Mouse (Mus musculus) midbrain, embryonic 13.5 days (tissue): ENCODE results near the gene Olfr878. TPM values are rescaled to one million over a fixed set of nuclear protein-coding genes. Genes with fewer than 3 reads are reported as not detected.

Source experiments
- ATAC-seq: fragments of 200-750 bp; cut with Nextera tagmentation; 2 replicates; pipeline ENCODE4 v1.8.0; 2017; ENCODE audit warnings: mild to moderate bottlenecking, moderate TSS enrichment, moderate library complexity
- H3K27ac ChIP-seq: fragments of 300-500 bp; sonication (generic); 2 replicates; pipeline ENCODE4 v1.5.1; 2015; ENCODE audit warnings: inconsistent platforms, mild to moderate bottlenecking, moderate library complexity
- H3K27me3 ChIP-seq: fragments of 300-500 bp; sonication (generic); 2 replicates; pipeline ENCODE4 v1.6.1; 2015; ENCODE audit warnings: mild to moderate bottlenecking, inconsistent platforms
- H3K36me3 ChIP-seq: fragments of 300-500 bp; sonication (generic); 2 replicates; pipeline ENCODE4 v1.6.1; 2015; ENCODE audit warnings: mild to moderate bottlenecking, inconsistent platforms
- H3K4me1 ChIP-seq: fragments of 300-500 bp; sonication (generic); replicated peaks from 2 replicates; pipeline ENCODE4 v1.6.1; 2015; ENCODE audit warnings: inconsistent platforms
- H3K4me2 ChIP-seq: fragments of 300-500 bp; sonication (generic); replicated peaks from 2 replicates; pipeline ENCODE4 v1.6.1; 2015; ENCODE audit warnings: moderate library complexity, mild to moderate bottlenecking, inconsistent platforms
- H3K4me3 ChIP-seq: fragments of 300-500 bp; sonication (generic); replicated peaks from 2 replicates; pipeline ENCODE4 v1.5.1; 2015; ENCODE audit warnings: mild to moderate bottlenecking, inconsistent platforms
- H3K9ac ChIP-seq: fragments of 300-500 bp; sonication (generic); replicated peaks from 2 replicates; pipeline ENCODE4 v1.6.1; 2015; ENCODE audit warnings: mild to moderate bottlenecking, inconsistent platforms
- H3K9me3 ChIP-seq: fragments of 300-500 bp; sonication (generic); 2 replicates; pipeline ENCODE4 v1.6.1; 2016; ENCODE audit warnings: mild to moderate bottlenecking, inconsistent platforms
- WGBS: fragments of 180-500 bp; shearing (Covaris S2); methylation state at CpG from one replicate; pipeline ENCODE4 v1.1.7; 2015; 5-methylcytosine and 5-hydroxymethylcytosine counted together
- polyA plus RNA-seq: library from polyadenylated mRNA; unstranded; fragments of >200 nt; fragmentation: Nextera tagmentation; extraction: Ambion mirVana; gene quantifications from 2 replicates; pipeline ENCODE4 v1.2.1, GENCODE M21; 2015

The Olfr878 gene
- polyA plus RNA-seq, 1 experiment from 2014 or later, result not detected

DNA sequence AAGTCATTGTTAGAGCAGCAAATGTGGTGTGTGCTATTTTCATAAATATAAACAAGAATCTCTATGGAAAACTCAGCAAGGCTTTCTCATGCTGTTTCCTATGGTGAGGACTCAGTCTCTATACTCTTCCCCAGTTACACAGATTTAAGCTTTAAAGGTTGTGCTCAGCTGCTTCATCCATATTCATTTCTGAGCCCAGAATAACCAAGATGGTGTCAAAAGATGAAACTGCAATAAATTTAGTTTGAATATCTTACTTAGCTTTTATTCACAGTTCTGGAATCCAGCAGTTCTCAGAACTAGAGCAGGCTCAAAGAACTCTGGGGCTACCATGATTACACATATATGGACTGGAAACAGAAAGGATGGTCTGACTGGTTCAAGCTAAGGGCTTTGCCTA, 16.5 kb downstream of the Olfr878 start:
- no peak overlapping the region for H3K4me2 ChIP-seq
- H3K9ac ChIP-seq, result no peak overlapping the region
- H3K27ac ChIP-seq, result no peak overlapping the region
- no peaks in the 10 kb centered on the region for H3K9me3 ChIP-seq
- H3K27me3 ChIP-seq, result no peaks in the 10 kb centered on the region
- H3K4me1 ChIP-seq, result no peaks in the 10 kb centered on the region
- H3K4me3 ChIP-seq, result no peak overlapping the region
- no peaks in the 10 kb centered on the region for H3K36me3 ChIP-seq
- ATAC-seq, result no peak

DNA sequence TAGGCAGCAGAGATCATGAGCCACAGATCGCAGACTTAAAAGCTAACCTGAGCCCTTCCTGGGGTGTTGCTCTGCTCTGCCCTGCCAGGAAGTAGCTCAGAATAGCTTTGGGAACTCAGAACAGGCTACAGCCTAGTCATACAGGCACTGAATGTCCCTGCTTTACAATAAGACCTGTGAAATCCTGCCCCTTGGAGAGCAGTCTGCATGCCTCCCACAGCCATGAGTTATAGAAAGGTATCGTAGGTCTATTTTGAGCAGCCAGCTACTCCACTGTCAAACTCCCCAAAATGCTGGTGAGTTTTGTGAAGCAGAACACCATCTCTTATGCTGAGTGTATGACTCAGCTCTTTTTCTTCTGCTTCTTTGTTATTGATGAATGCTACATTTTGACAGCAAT, 23.5 kb downstream of the Olfr878 start:
- no peak for ATAC-seq
- H3K4me3 ChIP-seq, result no peak overlapping the region
- 92% methylated on average over 2 of the region's 2 CpGs for WGBS

More for the DNA sequence above, 23.5 kb downstream of the Olfr878 start:
- Histone ChIP-seq H3K4me1 (no peaks in the 10 kb centered on the region), H3K27ac (no peak overlapping the region), H3K9me3 (no peaks in the 10 kb centered on the region), H3K9ac (no peak overlapping the region), H3K27me3 (no peaks in the 10 kb centered on the region), H3K4me2 (no peak overlapping the region), H3K36me3 (no peaks in the 10 kb centered on the region)

Other genes starting within 250 kb of the Olfr878 start
- not detected in 2 replicates for gene Panx3, start 248.6 kb upstream of the Olfr878 start, polyA plus RNA-seq
- not detected in 2 replicates for gene Olfr160, start 201.6 kb upstream of the Olfr878 start, polyA plus RNA-seq
- gene Olfr874, start 172.7 kb upstream of the Olfr878 start, polyA plus RNA-seq, result not detected in 2 replicates
- not detected in 2 replicates for gene Olfr875, start 146.0 kb upstream of the Olfr878 start, polyA plus RNA-seq
- gene Olfr876, start 114.8 kb upstream of the Olfr878 start, polyA plus RNA-seq, result not detected in 2 replicates
- gene Olfr877, start 63.6 kb upstream of the Olfr878 start, polyA plus RNA-seq, result not detected in 2 replicates
- gene Olfr145, start 21.1 kb upstream of the Olfr878 start, polyA plus RNA-seq, result not detected in 2 replicates
- gene Olfr881, start 74.0 kb downstream of the Olfr878 start, polyA plus RNA-seq, result not detected in 2 replicates
- not detected in 2 replicates for gene Olfr883, start 108.0 kb downstream of the Olfr878 start, polyA plus RNA-seq
- gene Olfr884, start 128.7 kb downstream of the Olfr878 start, polyA plus RNA-seq, result not detected in 2 replicates
- gene Olfr885, start 143.5 kb downstream of the Olfr878 start, polyA plus RNA-seq, result not detected in 2 replicates
- not detected in 2 replicates for gene Olfr887, start 166.2 kb downstream of the Olfr878 start, polyA plus RNA-seq
- gene Olfr888, start 190.3 kb downstream of the Olfr878 start, polyA plus RNA-seq, result not detected in 2 replicates
- gene Olfr889, start 197.4 kb downstream of the Olfr878 start, polyA plus RNA-seq, result 0.06 and 0.07 TPM in 2 replicates
- gene Olfr890, start 224.7 kb downstream of the Olfr878 start, polyA plus RNA-seq, result not detected in 2 replicates